Mouse (Mus musculus) myocyte (in vitro differentiated cells): ENCODE data around the gene Pnkp.

Experiments
- POLR2A ChIP-seq: IDR thresholded peaks from one replicate; pipeline ENCODE4 v1.6.1; 2011; ENCODE audit warnings: low read depth, mild to moderate bottlenecking, control low read depth, moderate library complexity; ENCODE audit not compliant: insufficient read length
- POLR2AphosphoS2 ChIP-seq: IDR thresholded peaks from one replicate; pipeline ENCODE4 v1.6.1; 2011; ENCODE audit warnings: low read depth, control low read depth; ENCODE audit not compliant: insufficient read length
- REST ChIP-seq: IDR thresholded peaks from one replicate; pipeline ENCODE4 v1.6.1; 2011; ENCODE audit warnings: mild to moderate bottlenecking, control low read depth, moderate library complexity; ENCODE audit not compliant: insufficient read depth, insufficient read length
- USF1 ChIP-seq: IDR thresholded peaks from one replicate; pipeline ENCODE4 v1.6.1; 2011; ENCODE audit warnings: low read depth, mild to moderate bottlenecking, control low read depth, moderate library complexity

- no peak for TF ChIP-seq POLR2A
- no peak for TF ChIP-seq POLR2AphosphoS2
- TF ChIP-seq USF1, result no peak
- no peak for TF ChIP-seq REST
Measured at GRCm38 (mm10) chr7:44894175-44894574, 37.2 kb downstream of the Pnkp start.
